Mouse (Mus musculus) adrenal gland, adult (tissue): ENCODE measurements around the gene Ctbs.
A peak's percentile ranks its signal among the peaks of the same experiment; 100 is the strongest.

Source experiments
- DNase-seq, 2 experiments: peaks; one replicate each; pipeline ENCODE4 v3.0.0; 2022 to 2023; ENCODE audit warnings: low spot score in 1 of 2; ENCODE audit not compliant: inconsistent age in 2 of 2

Gene Ctbs

DNA sequence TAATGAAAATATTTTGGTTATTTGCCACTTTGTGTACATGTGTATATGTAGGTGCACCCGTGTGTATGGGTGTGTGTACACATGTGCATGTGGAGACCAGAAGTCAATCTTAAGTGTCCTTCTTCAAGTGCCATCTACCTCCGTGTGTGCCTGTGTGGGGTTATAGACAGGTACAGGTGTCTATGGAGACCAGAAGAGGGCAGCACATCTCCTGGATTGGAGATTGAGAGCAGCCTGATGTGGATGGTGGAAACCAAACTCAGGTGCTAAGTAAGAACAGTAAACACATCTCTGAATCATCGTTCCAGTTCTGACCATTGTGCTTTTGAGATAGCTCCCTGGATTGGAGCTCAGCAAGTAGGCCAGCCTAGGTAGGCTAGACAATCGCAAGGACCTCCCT is 36.9 kb downstream of the Ctbs start:
- no peak for DNase-seq

GRCm38 (mm10) chr3:146494941-146495340 is 45.3 kb downstream of the Ctbs start:
- DNase-seq = no peak

GRCm38 (mm10) chr3:146498989-146499388 is 49.4 kb downstream of the Ctbs start:
- no peak for DNase-seq

GRCm38 (mm10) chr3:146499431-146500002 is 49.9 kb downstream of the Ctbs start, which contains the start of the genes Spata1 and Gng5:
Spata1 (minus strand) TSS chr3:146499753.
Gng5 (plus strand) TSS chr3:146499807.
- DNase-seq = peak; percentile 93 to 96

DNA sequence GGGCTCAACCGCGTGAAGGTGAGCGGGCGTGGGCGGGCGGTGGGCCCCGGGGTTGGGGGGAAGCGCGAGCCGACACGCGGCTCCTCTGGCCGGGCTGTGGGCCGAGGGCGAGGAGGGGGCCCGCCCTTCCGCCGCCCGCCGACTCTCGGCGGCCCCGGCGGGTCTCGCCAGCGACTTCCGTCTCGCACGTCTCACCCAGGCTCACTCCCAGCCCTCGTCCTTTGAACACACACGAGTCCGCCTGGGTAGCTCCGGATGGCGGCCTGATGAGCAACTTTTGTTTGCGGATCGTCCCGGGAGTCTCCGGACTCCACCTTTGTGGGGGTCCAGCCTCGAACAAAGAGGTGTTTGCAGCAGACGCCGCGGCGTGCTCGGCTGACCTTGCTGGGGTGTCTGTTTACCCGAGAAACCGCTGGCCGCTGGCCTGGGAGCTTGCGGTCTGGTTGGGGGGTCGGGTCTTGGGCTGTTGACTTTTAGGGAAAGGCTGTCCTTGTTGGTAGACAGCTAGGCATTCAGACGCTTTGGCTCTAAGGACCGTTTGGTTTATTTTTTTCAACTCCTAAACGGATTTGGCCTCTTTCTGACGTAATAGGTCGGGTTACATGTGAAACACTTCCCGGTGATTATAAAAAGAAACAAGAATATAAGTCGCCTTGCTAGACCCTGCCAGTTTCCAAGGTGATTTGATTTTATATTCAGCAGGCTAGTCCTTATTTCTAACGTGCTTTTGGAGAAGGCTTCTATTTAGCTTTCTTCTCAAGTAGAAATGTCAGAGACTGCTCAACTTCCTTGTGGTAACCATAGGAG is 50.6 kb downstream of the Ctbs start:
- peak in 1 of 2 experiments; percentile 88 for DNase-seq

DNA sequence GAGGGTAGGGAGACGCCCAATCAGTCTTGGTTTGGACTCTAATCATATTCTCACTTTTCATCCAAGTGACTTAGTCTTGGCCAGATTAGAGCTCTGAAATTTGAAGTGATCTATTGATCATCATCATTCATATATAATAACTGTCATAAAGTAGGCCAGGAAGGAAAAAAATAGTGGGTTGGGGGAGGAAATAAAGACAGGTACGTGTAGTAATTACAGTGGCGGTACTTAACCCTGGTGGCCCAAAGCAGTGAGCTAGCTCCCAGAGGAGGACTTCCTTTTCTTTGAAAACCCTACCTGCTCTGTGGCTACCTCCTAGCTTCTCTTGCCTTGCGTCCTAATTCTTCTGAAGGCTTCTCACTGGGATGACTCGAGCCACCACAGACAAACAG is 51.2 kb downstream of the Ctbs start:
- DNase-seq = no peak

- no peak for DNase-seq
Measured at GRCm38 (mm10) chr3:146501601-146502123, 52.1 kb downstream of the Ctbs start.

DNA sequence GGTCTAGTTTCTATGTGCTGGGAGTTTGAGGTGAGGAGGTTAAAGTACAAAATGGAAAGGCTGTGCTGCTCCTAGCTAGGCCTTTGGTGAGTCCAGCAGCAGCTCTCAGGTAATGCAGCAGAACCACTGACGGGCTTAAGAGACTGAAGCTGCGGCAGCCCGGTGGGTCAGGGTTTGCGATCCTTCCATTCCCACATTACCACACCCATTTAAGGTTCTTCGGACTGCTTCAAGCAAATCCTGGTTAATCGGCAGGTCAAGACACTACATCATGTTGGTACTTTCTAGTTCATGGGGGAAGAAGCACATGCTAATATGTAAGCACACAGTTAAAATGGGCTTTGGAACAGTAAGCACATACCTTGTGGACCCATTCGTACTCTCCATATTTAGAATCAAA is 57.1 kb downstream of the Ctbs start:
- DNase-seq = no peak
